Mouse (Mus musculus): ENCODE measurements at regions not wholly inside any gene's neighbourhood (a gene's known extent, or its start where the extent isn't known, plus 50 kb on each side); places are given as distances from the start of the nearest gene placed in this dataset. TPM values are rescaled to one million over a fixed set of nuclear protein-coding genes. Genes with fewer than 3 reads are reported as not detected.

DNA sequence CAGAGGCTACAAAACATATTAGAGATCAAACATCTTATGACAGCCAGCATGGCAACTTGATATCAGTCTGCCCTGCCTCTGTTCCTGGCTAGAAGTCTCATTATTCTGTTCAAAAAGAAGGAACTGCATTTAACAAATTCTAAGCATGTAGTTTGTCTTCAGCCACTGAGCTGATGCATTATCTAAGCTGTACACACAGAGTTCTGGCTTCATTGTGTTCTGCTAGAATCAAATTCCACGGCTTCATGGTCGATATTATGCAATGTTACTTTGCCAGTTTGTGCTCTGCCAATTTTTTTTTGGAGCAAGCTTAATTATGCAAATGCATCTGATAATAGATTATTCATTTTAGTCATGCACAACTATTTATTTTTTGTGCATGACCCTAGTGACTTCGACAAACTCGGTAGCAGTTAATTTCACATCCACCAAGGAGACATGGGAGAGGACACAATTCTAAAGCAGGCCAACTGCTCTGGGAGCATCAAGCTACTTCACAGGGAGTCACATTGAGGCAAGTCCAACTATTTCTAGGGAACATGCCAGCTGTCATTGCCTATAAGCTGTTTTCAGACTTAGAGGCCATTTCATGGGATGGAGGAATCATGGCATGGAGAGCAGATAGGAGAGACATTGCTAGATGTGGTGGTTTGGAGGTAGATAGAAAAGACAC, 360.8 kb downstream of the Kif20b start:
- no peaks in the 10 kb centered on the region for H3K36me3 ChIP-seq (ENCODE audit: control insufficient read depth, insufficient read depth, low read length)
- no peak overlapping the region for H3K4me3 ChIP-seq (ENCODE audit: low read depth, low read length)
- no peak for DNase-seq (ENCODE audit: low spot score)
- WGBS: 74% methylated on average over 4 of the region's 4 CpGs
- H3K9me3 ChIP-seq (ENCODE audit: control insufficient read depth, low read length): no peaks in the 10 kb centered on the region
- no peaks in the 10 kb centered on the region for H3K4me1 ChIP-seq (replicated peaks; ENCODE audit: control insufficient read depth, insufficient read depth)
- no peaks in the 10 kb centered on the region for H3K27me3 ChIP-seq (ENCODE audit: control insufficient read depth, insufficient read depth, low read length)
- H3K9ac ChIP-seq (ENCODE audit: low read length): no peak overlapping the region
- H3K27ac ChIP-seq (replicated peaks): no peak overlapping the region
- H3K4me2 ChIP-seq (replicated peaks; ENCODE audit: low read depth): no peak overlapping the region
- ATAC-seq (ENCODE audit: low FRiP score, low TSS enrichment): no peak
- TF ChIP-seq CTCF (IDR thresholded peaks at IDR 0.05; ENCODE audit: low read depth) (no peak), EP300 (optimal IDR thresholded peaks at IDR 0.05) (no peak)

GRCm38 (mm10) chr19:35298846-35299245, 376.7 kb downstream of the Kif20b start:
- no peak overlapping the region for H3K27ac ChIP-seq (replicated peaks)
- no peaks in the 10 kb centered on the region for H3K4me1 ChIP-seq (replicated peaks; ENCODE audit: control insufficient read depth, insufficient read depth)
- no peak for TF ChIP-seq CTCF (IDR thresholded peaks at IDR 0.05; ENCODE audit: low read depth)
- TF ChIP-seq EP300 (optimal IDR thresholded peaks at IDR 0.05): no peak
- WGBS: 62% methylated on average over 2 of the region's 2 CpGs
- no peaks in the 10 kb centered on the region for H3K36me3 ChIP-seq (ENCODE audit: control insufficient read depth, insufficient read depth, low read length)
- H3K27me3 ChIP-seq (ENCODE audit: control insufficient read depth, insufficient read depth, low read length): no peaks in the 10 kb centered on the region
- no peak overlapping the region for H3K4me3 ChIP-seq (ENCODE audit: low read depth, low read length)
- no peak overlapping the region for H3K9ac ChIP-seq (ENCODE audit: low read length)
- ATAC-seq (ENCODE audit: low FRiP score, low TSS enrichment) (no peak), DNase-seq (ENCODE audit: low spot score) (no peak)
- no peaks in the 10 kb centered on the region for H3K9me3 ChIP-seq (ENCODE audit: control insufficient read depth, low read length)
- no peak overlapping the region for H3K4me2 ChIP-seq (replicated peaks; ENCODE audit: low read depth)

DNA sequence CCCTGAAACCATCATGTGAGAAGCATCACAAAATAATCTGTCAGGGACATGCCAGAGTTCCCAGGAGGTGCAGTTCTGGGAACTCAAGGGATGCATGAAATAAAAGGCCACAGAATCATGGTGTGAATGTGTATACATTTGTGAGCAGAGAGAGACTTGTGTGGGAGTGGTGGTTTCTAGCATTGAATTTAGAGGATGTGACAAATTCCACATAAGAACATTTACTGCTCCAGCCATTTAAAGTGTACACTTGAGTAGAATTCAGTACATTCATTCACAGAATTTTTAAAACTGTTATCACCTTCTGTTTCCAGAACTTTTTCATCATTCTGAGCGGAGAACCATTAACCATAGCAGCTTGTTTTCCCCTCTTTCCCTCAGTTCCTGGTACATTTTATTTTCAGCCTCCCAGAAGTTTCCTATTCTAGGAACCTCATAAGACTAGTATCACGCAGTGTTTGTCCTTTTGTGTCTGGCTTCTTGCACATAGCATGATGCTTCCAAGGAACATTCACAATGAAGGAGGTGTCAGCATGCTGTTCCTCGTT, 380.6 kb downstream of the Kif20b start:
- no peaks in the 10 kb centered on the region for H3K9me3 ChIP-seq (ENCODE audit: control insufficient read depth, low read length)
- no peak overlapping the region for H3K9ac ChIP-seq (ENCODE audit: low read length)
- TF ChIP-seq EP300 (optimal IDR thresholded peaks at IDR 0.05) (no peak), CTCF (IDR thresholded peaks at IDR 0.05; ENCODE audit: low read depth) (no peak)
- H3K36me3 ChIP-seq (ENCODE audit: control insufficient read depth, insufficient read depth, low read length): no peaks in the 10 kb centered on the region
- no peak overlapping the region for H3K4me2 ChIP-seq (replicated peaks; ENCODE audit: low read depth)
- ATAC-seq (ENCODE audit: low FRiP score, low TSS enrichment) (no peak), DNase-seq (ENCODE audit: low spot score) (no peak)
- H3K4me3 ChIP-seq (ENCODE audit: low read depth, low read length): no peak overlapping the region
- H3K27me3 ChIP-seq (ENCODE audit: control insufficient read depth, insufficient read depth, low read length): no peaks in the 10 kb centered on the region
- WGBS: 78% methylated on average over 3 of the region's 3 CpGs
- H3K27ac ChIP-seq (replicated peaks): no peak overlapping the region
- H3K4me1 ChIP-seq (replicated peaks; ENCODE audit: control insufficient read depth, insufficient read depth): no peaks in the 10 kb centered on the region

Small RNAs in the stretch of these regions (microRNA-seq; reads per million reads assigned to microRNA genes)
- not detected for gene Gm23075

Measured in stomach, postnatal 0 days (tissue).